Comparison of ENCODE assay signal across 24 mouse cellular contexts in genomic region chr11:37220921-37221320, GRCm38 (mm10). TPM values are rescaled to one million over a fixed set of nuclear protein-coding genes. Genes with fewer than 3 reads are reported as not detected.
A peak's percentile ranks its signal among the peaks of the same experiment; 100 is the strongest.
DNase-seq lines count a peak whose midpoint lies in the region; ATAC-seq lines count a peak whose summit lies in the region.
"Had no signal": no experiment of that assay in that cellular context is flagged by ENCODE, and none has a peak within 500 bp of the region (broad histone marks: within the 10 kb centered on the region; RNA-seq: fewer than 3 reads in every experiment).

No protein-coding gene starts in this region.

- H3K9ac ChIP-seq in forebrain, embryonic 14.5 days (ENCODE audit: low read length): no peak overlapping the region
- H3K9ac ChIP-seq in lung, embryonic 16.5 days (ENCODE audit: low read length): no peak overlapping the region
- no peak overlapping the region for H3K9ac ChIP-seq in liver, embryonic 11.5 days (ENCODE audit: low read depth, low read length)
- H3K9ac ChIP-seq: embryonic facial prominence, embryonic 13.5 days; forebrain, embryonic 15.5 days; hindbrain, embryonic 12.5 days; hindbrain, embryonic 15.5 days had no signal

- no peaks in the 10 kb centered on the region for H3K4me1 ChIP-seq in forebrain, embryonic 14.5 days (ENCODE audit: control insufficient read depth, insufficient read depth, low read length)
- H3K4me1 ChIP-seq in forebrain, embryonic 10.5 days: no peaks in the 10 kb centered on the region
- H3K4me1 ChIP-seq in lung, embryonic 16.5 days (replicated peaks; ENCODE audit: control insufficient read depth, insufficient read depth, low read length): 0 out of 2 replicates have a peak, but pooled peaks cover 2% of the 10 kb centered on the region
- H3K4me1 ChIP-seq in liver, embryonic 11.5 days (replicated peaks; ENCODE audit: control insufficient read depth, insufficient read depth, low read length): no peaks in the 10 kb centered on the region
- H3K4me1 ChIP-seq: embryonic facial prominence, embryonic 13.5 days; forebrain, embryonic 15.5 days; hindbrain, embryonic 12.5 days; hindbrain, embryonic 15.5 days had no signal

- no peak overlapping the region for H3K4me2 ChIP-seq in forebrain, embryonic 14.5 days (ENCODE audit: low read length)
- H3K4me2 ChIP-seq in lung, embryonic 16.5 days (ENCODE audit: low read depth, low read length): no peak overlapping the region
- H3K4me2 ChIP-seq in liver, embryonic 11.5 days: no peak overlapping the region
- H3K4me2 ChIP-seq: embryonic facial prominence, embryonic 13.5 days; forebrain, embryonic 15.5 days; heart, embryonic 11.5 days; hindbrain, embryonic 12.5 days; hindbrain, embryonic 15.5 days had no signal

- no peak overlapping the region for H3K27ac ChIP-seq in forebrain, embryonic 14.5 days (ENCODE audit: low read depth, low read length)
- no peak overlapping the region for H3K27ac ChIP-seq in forebrain, embryonic 10.5 days
- H3K27ac ChIP-seq in lung, embryonic 16.5 days (ENCODE audit: low read length): no peak overlapping the region
- H3K27ac ChIP-seq in liver, embryonic 11.5 days (ENCODE audit: low read depth, low read length): no peak overlapping the region
- H3K27ac ChIP-seq: embryonic facial prominence, embryonic 13.5 days; forebrain, embryonic 15.5 days; hindbrain, embryonic 12.5 days; hindbrain, embryonic 15.5 days had no signal

- ATAC-seq in forebrain, embryonic 14.5 days: no peak
- ATAC-seq in lung, embryonic 16.5 days (ENCODE audit: low read depth): peak; percentile 92
- no peak for ATAC-seq in liver, embryonic 11.5 days (replicated peaks; ENCODE audit: low FRiP score)
- ATAC-seq: forebrain, embryonic 15.5 days; Patski had no signal

- DNase-seq in forebrain, embryonic 14.5 days (ENCODE audit: low spot score): peak; percentile 22
- no peak for DNase-seq in forebrain, embryonic 10.5 days (ENCODE audit: extremely low spot score, low spot score)
- DNase-seq in lung, adult 18-20 months: no peak
- DNase-seq in lung, postnatal 14 days: peak; percentile 7
- no peak for DNase-seq in frontal cortex, postnatal 25 days (ENCODE audit: low spot score in 2 of 2)
- no peak for DNase-seq in liver, embryonic 11.5 days (ENCODE audit: low spot score)
- DNase-seq: adrenal gland, postnatal 10 days; adrenal gland, postnatal 36 days; B cell, adult 2 months; cerebellum, adult 11 months; cerebellum, adult 2 months; cerebellum, adult 9-11 months; cerebellum, postnatal 25 days; gastrocnemius, postnatal 14 days; heart, adult 11 months had no signal

- 60% methylated on average over 6 of the region's 6 CpGs for WGBS in forebrain, embryonic 14.5 days
- WGBS in forebrain, embryonic 10.5 days: 92% methylated on average over 6 of the region's 6 CpGs
- WGBS in lung, embryonic 16.5 days: 53% methylated on average over 6 of the region's 6 CpGs
- 81% methylated on average over 6 of the region's 6 CpGs for WGBS in liver, embryonic 11.5 days

- no peaks in the 10 kb centered on the region for H3K36me3 ChIP-seq in forebrain, embryonic 14.5 days (ENCODE audit: control insufficient read depth, insufficient read depth, low read length)
- H3K36me3 ChIP-seq in forebrain, embryonic 10.5 days (replicated peaks): no peaks in the 10 kb centered on the region
- no peaks in the 10 kb centered on the region for H3K36me3 ChIP-seq in lung, embryonic 16.5 days (ENCODE audit: control insufficient read depth, insufficient read depth, low read length)
- H3K36me3 ChIP-seq in liver, embryonic 11.5 days (ENCODE audit: control insufficient read depth, insufficient read depth, low read length): no peaks in the 10 kb centered on the region
- H3K36me3 ChIP-seq: embryonic facial prominence, embryonic 13.5 days; forebrain, embryonic 15.5 days; G1E; hindbrain, embryonic 12.5 days; hindbrain, embryonic 15.5 days had no signal

- H3K9me3 ChIP-seq in forebrain, embryonic 14.5 days (replicated peaks; ENCODE audit: control insufficient read depth, low read length): no peaks in the 10 kb centered on the region
- H3K9me3 ChIP-seq in forebrain, embryonic 10.5 days: no peaks in the 10 kb centered on the region
- no peaks in the 10 kb centered on the region for H3K9me3 ChIP-seq in lung, embryonic 16.5 days (ENCODE audit: control insufficient read depth, low read length)
- H3K9me3 ChIP-seq in liver, embryonic 11.5 days (ENCODE audit: control insufficient read depth, low read length): no peaks in the 10 kb centered on the region
- H3K9me3 ChIP-seq: embryonic facial prominence, embryonic 13.5 days; forebrain, embryonic 15.5 days; G1E; hindbrain, embryonic 12.5 days; hindbrain, embryonic 15.5 days had no signal

- H3K4me3 ChIP-seq in forebrain, embryonic 14.5 days (ENCODE audit: low read depth, low read length): no peak overlapping the region
- H3K4me3 ChIP-seq in forebrain, embryonic 10.5 days: no peak overlapping the region
- H3K4me3 ChIP-seq in lung, embryonic 16.5 days (ENCODE audit: low read length): no peak overlapping the region
- H3K4me3 ChIP-seq in liver, embryonic 11.5 days (ENCODE audit: low read depth, low read length): no peak overlapping the region
- H3K4me3 ChIP-seq: embryonic facial prominence, embryonic 13.5 days; forebrain, embryonic 15.5 days; hindbrain, embryonic 12.5 days; hindbrain, embryonic 15.5 days had no signal

- H3K27me3 ChIP-seq in forebrain, embryonic 14.5 days (replicated peaks; ENCODE audit: control insufficient read depth, insufficient read depth, low read length): no peaks in the 10 kb centered on the region
- H3K27me3 ChIP-seq in forebrain, embryonic 10.5 days (ENCODE audit: poor library complexity, severe bottlenecking): no peaks in the 10 kb centered on the region
- no peaks in the 10 kb centered on the region for H3K27me3 ChIP-seq in lung, embryonic 16.5 days (ENCODE audit: control insufficient read depth, insufficient read depth, low read depth, low read length)
- H3K27me3 ChIP-seq in liver, embryonic 11.5 days (replicated peaks; ENCODE audit: control insufficient read depth, insufficient read depth, low read length): no peaks in the 10 kb centered on the region
- H3K27me3 ChIP-seq: CH12.LX; embryonic facial prominence, embryonic 13.5 days; forebrain, embryonic 15.5 days; hindbrain, embryonic 12.5 days; hindbrain, embryonic 15.5 days had no signal

RNA-seq across cellular contexts. Expression of gene Tenm2, which starts 14.8 kb away (rescaled TPM):
- polyA plus RNA-seq in forebrain, embryonic 14.5 days (2014; fragmentation: Nextera tagmentation; extraction: Ambion mirVana): 16.0 and 23.8 TPM in 2 replicates
- polyA plus RNA-seq in forebrain, embryonic 10.5 days (2016; fragmentation: Nextera tagmentation; extraction: Ambion mirVana): 1.4 and 1.8 TPM in 2 replicates
- 0.24 and 0.25 TPM in 2 replicates for polyA plus RNA-seq in lung, embryonic 16.5 days (2015; fragmentation: Nextera tagmentation; extraction: Ambion mirVana)
- 0.40 and 0.78 TPM in 2 replicates for polyA plus RNA-seq in liver, embryonic 11.5 days (2014; fragmentation: Nextera tagmentation; extraction: Ambion mirVana)
- polyA plus RNA-seq: G1E had no signal

Comparison
In these comparisons a context has a peak if more than half of its experiments do, and no peak if none do; other contexts are left out.
1. DNase-seq: peak in forebrain, embryonic 14.5 days (single experiment) and lung, postnatal 14 days (single experiment); none in forebrain, embryonic 10.5 days (single experiment), lung, adult 18-20 months (0 of 2), frontal cortex, postnatal 25 days (0 of 2) and liver, embryonic 11.5 days (single experiment).